Mouse (Mus musculus) forebrain, embryonic 15.5 days (tissue): ENCODE results near the gene Lrrn3. TPM values are rescaled to one million over a fixed set of nuclear protein-coding genes. Genes with fewer than 3 reads are reported as not detected.

Source experiments
- ATAC-seq: fragments of 200-750 bp; cut with Nextera tagmentation; replicated peaks from 2 replicates; pipeline ENCODE4 v1.8.0; 2017; ENCODE audit warnings: mild to moderate bottlenecking, moderate TSS enrichment, moderate library complexity
- H3K27ac ChIP-seq: fragments of 300-500 bp; sonication (generic); replicated peaks from 2 replicates; pipeline ENCODE4 v1.5.1; 2015; ENCODE audit warnings: mild to moderate bottlenecking, inconsistent platforms
- H3K27me3 ChIP-seq: fragments of 300-500 bp; sonication (generic); 2 replicates; pipeline ENCODE4 v1.6.1; 2015; ENCODE audit warnings: inconsistent platforms
- H3K36me3 ChIP-seq: fragments of 300-500 bp; sonication (generic); 2 replicates; pipeline ENCODE4 v1.6.1; 2015; ENCODE audit warnings: mild to moderate bottlenecking, inconsistent platforms
- H3K4me1 ChIP-seq: fragments of 300-500 bp; sonication (generic); 2 replicates; pipeline ENCODE4 v1.6.1; 2015; ENCODE audit warnings: inconsistent platforms
- H3K4me2 ChIP-seq: fragments of 300-500 bp; sonication (generic); replicated peaks from 2 replicates; pipeline ENCODE4 v1.6.1; 2015; ENCODE audit warnings: mild to moderate bottlenecking, inconsistent platforms
- H3K4me3 ChIP-seq: fragments of 300-500 bp; sonication (generic); 2 replicates; pipeline ENCODE4 v1.5.1; 2015; ENCODE audit warnings: mild to moderate bottlenecking, inconsistent platforms
- H3K9ac ChIP-seq: fragments of 300-500 bp; sonication (generic); replicated peaks from 2 replicates; pipeline ENCODE4 v1.6.1; 2015; ENCODE audit warnings: mild to moderate bottlenecking, inconsistent platforms
- H3K9me3 ChIP-seq: fragments of 300-500 bp; sonication (generic); 2 replicates; pipeline ENCODE4 v1.6.1; 2016; ENCODE audit warnings: inconsistent platforms
- WGBS: fragments of 180-500 bp; shearing (Covaris S2); methylation state at CpG from one replicate; pipeline ENCODE4 v1.1.7; 2015; ENCODE audit warnings: mixed read lengths; 5-methylcytosine and 5-hydroxymethylcytosine counted together
- polyA plus RNA-seq: library from polyadenylated mRNA; unstranded; fragments of >200 nt; fragmentation: Nextera tagmentation; extraction: Ambion mirVana; gene quantifications from 2 replicates; pipeline ENCODE4 v1.2.1, GENCODE M21; 2015

Gene Lrrn3
- 73.4 and 76.1 TPM in 2 replicates for polyA plus RNA-seq

GRCm38 (mm10) chr12:41486331-41486730, at the start of gene Lrrn3:
TSS of gene Lrrn3 (minus strand) at chr12:41486431.
- Histone ChIP-seq H3K4me2 (peak within 1 kb of the TSS; percentile 62), H3K27me3 (no peaks in the 10 kb centered on the region), H3K27ac (peak within 1 kb of the TSS; percentile 90), H3K9ac (peak within 1 kb of the TSS; percentile 82), H3K9me3 (no peaks in the 10 kb centered on the region), H3K4me3 (peak within 1 kb of the TSS; percentile 55), H3K36me3 (no peaks in the 10 kb centered on the region), H3K4me1 (peaks cover 21% of the 10 kb centered on the region)
- WGBS = 100% methylated on average over 1 of the region's 1 CpGs
- ATAC-seq = no peak

GRCm38 (mm10) chr12:41528410-41528809, 42.2 kb upstream of the Lrrn3 start:
- H3K4me2 ChIP-seq = no peak overlapping the region
- ATAC-seq = no peak
- H3K4me3 ChIP-seq = no peak overlapping the region
- H3K9me3 ChIP-seq = no peaks in the 10 kb centered on the region
- no peaks in the 10 kb centered on the region for H3K27me3 ChIP-seq
- WGBS = 80% methylated on average over 4 of the region's 4 CpGs
- H3K36me3 ChIP-seq = no peaks in the 10 kb centered on the region
- no peak overlapping the region for H3K9ac ChIP-seq
- H3K27ac ChIP-seq = no peak overlapping the region
- H3K4me1 ChIP-seq = no peaks in the 10 kb centered on the region

- Histone ChIP-seq H3K4me2 (no peak overlapping the region), H3K4me3 (no peak overlapping the region), H3K36me3 (no peaks in the 10 kb centered on the region), H3K27ac (no peak overlapping the region), H3K27me3 (no peaks in the 10 kb centered on the region), H3K4me1 (no peaks in the 10 kb centered on the region), H3K9me3 (no peaks in the 10 kb centered on the region), H3K9ac (no peak overlapping the region)
- 17% methylated on average over 2 of the region's 2 CpGs for WGBS
- no peak for ATAC-seq
These were observed 40.5 kb upstream of the Lrrn3 start for GRCm38 (mm10) chr12:41526688-41527087.

- Histone ChIP-seq H3K27me3 (no peaks in the 10 kb centered on the region), H3K9ac (no peak overlapping the region), H3K4me3 (no peak overlapping the region), H3K27ac (no peak overlapping the region), H3K9me3 (no peaks in the 10 kb centered on the region), H3K36me3 (no peaks in the 10 kb centered on the region), H3K4me2 (no peak overlapping the region), H3K4me1 (no peaks in the 10 kb centered on the region)
- no peak for ATAC-seq
- 95% methylated on average over 2 of the region's 2 CpGs for WGBS
These were observed 35.4 kb upstream of the Lrrn3 start for GRCm38 (mm10) chr12:41521671-41522070.

GRCm38 (mm10) chr12:41520326-41520725, 34.1 kb upstream of the Lrrn3 start:
- Histone ChIP-seq H3K27me3 (no peaks in the 10 kb centered on the region), H3K36me3 (no peaks in the 10 kb centered on the region), H3K27ac (no peak overlapping the region), H3K9ac (no peak overlapping the region), H3K9me3 (no peaks in the 10 kb centered on the region), H3K4me1 (no peaks in the 10 kb centered on the region), H3K4me3 (no peak overlapping the region), H3K4me2 (no peak overlapping the region)
- 44% methylated on average over 2 of the region's 2 CpGs for WGBS
- 0 out of 2 replicates have a peak, but pooled peaks have one; percentile 26 for ATAC-seq

GRCm38 (mm10) chr12:41518897-41519296, 32.7 kb upstream of the Lrrn3 start:
- no peaks in the 10 kb centered on the region for H3K4me1 ChIP-seq
- H3K27me3 ChIP-seq = no peaks in the 10 kb centered on the region
- no peaks in the 10 kb centered on the region for H3K36me3 ChIP-seq
- ATAC-seq = no peak
- no peak overlapping the region for H3K4me3 ChIP-seq
- no peak overlapping the region for H3K9ac ChIP-seq
- H3K27ac ChIP-seq = no peak overlapping the region
- H3K9me3 ChIP-seq = no peaks in the 10 kb centered on the region
- WGBS = 65% methylated on average over 5 of the region's 5 CpGs
- H3K4me2 ChIP-seq = no peak overlapping the region

GRCm38 (mm10) chr12:41510588-41510987, 24.4 kb upstream of the Lrrn3 start:
- H3K4me2 ChIP-seq = no peak overlapping the region
- no peaks in the 10 kb centered on the region for H3K9me3 ChIP-seq
- H3K27ac ChIP-seq = no peak overlapping the region
- H3K36me3 ChIP-seq = no peaks in the 10 kb centered on the region
- H3K9ac ChIP-seq = no peak overlapping the region
- no peaks in the 10 kb centered on the region for H3K4me1 ChIP-seq
- no peak overlapping the region for H3K4me3 ChIP-seq
- no peak for ATAC-seq
- 61% methylated on average over 3 of the region's 3 CpGs for WGBS
- H3K27me3 ChIP-seq = no peaks in the 10 kb centered on the region

- H3K27ac ChIP-seq = no peak overlapping the region
- no peaks in the 10 kb centered on the region for H3K4me1 ChIP-seq
- ATAC-seq = no peak
- H3K4me2 ChIP-seq = no peak overlapping the region
- H3K27me3 ChIP-seq = no peaks in the 10 kb centered on the region
- H3K9me3 ChIP-seq = no peaks in the 10 kb centered on the region
- H3K4me3 ChIP-seq = no peak overlapping the region
- no peaks in the 10 kb centered on the region for H3K36me3 ChIP-seq
- WGBS = 85% methylated on average over 4 of the region's 4 CpGs
- no peak overlapping the region for H3K9ac ChIP-seq
These were observed 22.4 kb upstream of the Lrrn3 start for GRCm38 (mm10) chr12:41508610-41509009.

- no peak for ATAC-seq
- Histone ChIP-seq H3K4me1 (no peaks in the 10 kb centered on the region), H3K36me3 (no peaks in the 10 kb centered on the region), H3K27ac (no peak overlapping the region), H3K4me2 (no peak overlapping the region), H3K4me3 (no peak overlapping the region), H3K27me3 (no peaks in the 10 kb centered on the region), H3K9ac (no peak overlapping the region), H3K9me3 (no peaks in the 10 kb centered on the region)
- 81% methylated on average over 9 of the region's 9 CpGs for WGBS
These were observed 14.0 kb upstream of the Lrrn3 start for GRCm38 (mm10) chr12:41500049-41500820.

GRCm38 (mm10) chr12:41494620-41495019, 8.4 kb upstream of the Lrrn3 start:
- Histone ChIP-seq H3K9ac (no peak overlapping the region), H3K9me3 (no peaks in the 10 kb centered on the region), H3K4me2 (no peak overlapping the region), H3K27ac (no peak overlapping the region), H3K36me3 (no peaks in the 10 kb centered on the region), H3K4me3 (no peak overlapping the region), H3K27me3 (no peaks in the 10 kb centered on the region), H3K4me1 (no peaks in the 10 kb centered on the region)
- 33% methylated on average over 10 of the region's 10 CpGs for WGBS
- ATAC-seq = 0 out of 2 replicates have a peak, but pooled peaks have one; percentile 57

- Histone ChIP-seq H3K27me3 (no peaks in the 10 kb centered on the region), H3K4me3 (no peak overlapping the region), H3K36me3 (no peaks in the 10 kb centered on the region), H3K4me1 (peaks cover 21% of the 10 kb centered on the region), H3K4me2 (no peak overlapping the region), H3K9ac (no peak overlapping the region), H3K27ac (no peak overlapping the region), H3K9me3 (no peaks in the 10 kb centered on the region)
- no peak for ATAC-seq
- 16% methylated on average over 5 of the region's 5 CpGs for WGBS
These were observed 774 bp upstream of the Lrrn3 start for GRCm38 (mm10) chr12:41487005-41487404.

GRCm38 (mm10) chr12:41485512-41486215, 567 bp downstream of the Lrrn3 start:
- Histone ChIP-seq H3K4me1 (peaks cover 21% of the 10 kb centered on the region), H3K9ac (peak overlapping the region; percentile 82), H3K27me3 (no peaks in the 10 kb centered on the region), H3K27ac (peak overlapping the region; percentile 90), H3K36me3 (no peaks in the 10 kb centered on the region), H3K4me2 (peak overlapping the region; percentile 62), H3K9me3 (no peaks in the 10 kb centered on the region), H3K4me3 (peak overlapping the region; percentile 55)
- WGBS = 5% methylated on average over 12 of the region's 12 CpGs
- ATAC-seq = peak; percentile 94
